Mouse (Mus musculus): ENCODE measurements around the gene 1810043G02Rik. TPM values are rescaled to one million over a fixed set of nuclear protein-coding genes. Genes with fewer than 3 reads are reported as not detected.
"Not testable (repeated sequence)": the region's sequence is repeated elsewhere in the genome, so short reads cannot be mapped to it uniquely, and the experiment has no call there.

The 1810043G02Rik gene
- 10 to 100 TPM; 28.1 to 37.1 (median 34.4) TPM for total RNA-seq (2022)

GRCm38 (mm10) chr10:77978351-77979350, at the start of gene 1810043G02Rik:
TSS of gene 1810043G02Rik (plus strand) at chr10:77978524.
- peak; percentile 98 to 99 for DNase-seq (ENCODE audit: low spot score in 2 of 2)

- no peak for DNase-seq (ENCODE audit: low spot score in 2 of 2)
Measured at GRCm38 (mm10) chr10:77939685-77940084, 38.6 kb upstream of the 1810043G02Rik start.

GRCm38 (mm10) chr10:77950468-77950867, 27.9 kb upstream of the 1810043G02Rik start:
- DNase-seq (ENCODE audit: low spot score in 2 of 2), result not testable (repeated sequence)

- DNase-seq (ENCODE audit: low spot score in 2 of 2), result no peak
Measured at GRCm38 (mm10) chr10:77962725-77963124, 15.6 kb upstream of the 1810043G02Rik start.

- peak in 1 of 2 experiments; percentile 10 for DNase-seq (ENCODE audit: low spot score in 2 of 2)
Measured at GRCm38 (mm10) chr10:77963971-77964370, 14.4 kb upstream of the 1810043G02Rik start.

- peak; percentile 51 to 66 for DNase-seq (ENCODE audit: low spot score in 2 of 2)
Measured at GRCm38 (mm10) chr10:77969274-77969972, 8.9 kb upstream of the 1810043G02Rik start.

- no peak for DNase-seq (ENCODE audit: low spot score in 2 of 2)
Measured at GRCm38 (mm10) chr10:77969973-77970325, 8.4 kb upstream of the 1810043G02Rik start.

- DNase-seq (ENCODE audit: low spot score in 2 of 2), result peak in 1 of 2 experiments; percentile 13
Measured at GRCm38 (mm10) chr10:77970481-77970880, 7.8 kb upstream of the 1810043G02Rik start, which contains the start of gene Trpm2. TSS of gene Trpm2 (minus strand) at chr10:77970563.

- DNase-seq (ENCODE audit: low spot score in 2 of 2), result no peak
Measured at GRCm38 (mm10) chr10:77971191-77971590, 7.1 kb upstream of the 1810043G02Rik start.

- no peak for DNase-seq (ENCODE audit: low spot score in 2 of 2)
Measured at GRCm38 (mm10) chr10:77971709-77972553, 6.4 kb upstream of the 1810043G02Rik start.

- DNase-seq (ENCODE audit: low spot score in 2 of 2), result no peak
Measured at GRCm38 (mm10) chr10:77974323-77974722, 4.0 kb upstream of the 1810043G02Rik start.

- DNase-seq (ENCODE audit: low spot score in 2 of 2), result no peak
Measured at GRCm38 (mm10) chr10:77974811-77975210, 3.5 kb upstream of the 1810043G02Rik start.

- no peak for DNase-seq (ENCODE audit: low spot score in 2 of 2)
Measured at GRCm38 (mm10) chr10:77975653-77976052, 2.7 kb upstream of the 1810043G02Rik start.

GRCm38 (mm10) chr10:77976458-77977150, 1.7 kb upstream of the 1810043G02Rik start:
- no peak for DNase-seq (ENCODE audit: low spot score in 2 of 2)

- no peak for DNase-seq (ENCODE audit: low spot score in 2 of 2)
Measured at GRCm38 (mm10) chr10:77984660-77985059, 6.3 kb downstream of the 1810043G02Rik start.

GRCm38 (mm10) chr10:77985775-77986174, 7.5 kb downstream of the 1810043G02Rik start:
- no peak for DNase-seq (ENCODE audit: low spot score in 2 of 2)

- no peak for DNase-seq (ENCODE audit: low spot score in 2 of 2)
Measured at GRCm38 (mm10) chr10:77995639-77996038, 17.3 kb downstream of the 1810043G02Rik start.

- DNase-seq (ENCODE audit: low spot score in 2 of 2), result no peak
Measured at GRCm38 (mm10) chr10:78000200-78000599, 21.9 kb downstream of the 1810043G02Rik start.

GRCm38 (mm10) chr10:78001796-78002195, 23.5 kb downstream of the 1810043G02Rik start:
- peak; percentile 72 to 97 for DNase-seq (ENCODE audit: low spot score in 2 of 2)

- DNase-seq (ENCODE audit: low spot score in 2 of 2), result no peak
Measured at GRCm38 (mm10) chr10:78002316-78002715, 24.0 kb downstream of the 1810043G02Rik start.
